Mouse (Mus musculus) ovary, adult 2 months (tissue): Measurements from ENCODE around the gene Mrps12. TPM values are rescaled to one million over a fixed set of nuclear protein-coding genes. Genes with fewer than 3 reads are reported as not detected.

Experiments
- polyA plus RNA-seq: library from polyadenylated mRNA; depleted of rRNA; stranded (reverse); fragments of >200 nt; gene quantifications from 2 replicates; pipeline ENCODE4 v1.2.3, GENCODE M21; 2012; rRNA removed

Gene Mrps12
- 105 and 112 TPM in 2 replicates for polyA plus RNA-seq

GRCm38 (mm10) chr7:28741709-28742438, at the start of gene Mrps12, which contains the start of gene Sars2:
TSS of gene Mrps12 (minus strand) at chr7:28741820.
TSS of gene Sars2 (plus strand) at chr7:28741992.

GRCm38 (mm10) chr7:28788307-28789195, 46.9 kb upstream of the Mrps12 start, which contains the start of gene Rinl:
TSS of gene Rinl (plus strand) at chr7:28788969.

GRCm38 (mm10) chr7:28767462-28767965, 25.9 kb upstream of the Mrps12 start, which contains the start of gene Nfkbib:
TSS of gene Nfkbib (minus strand) at chr7:28767512.

GRCm38 (mm10) chr7:28766173-28766879, 24.7 kb upstream of the Mrps12 start, which contains the start of gene Sirt2:
TSS of gene Sirt2 (plus strand) at chr7:28766735.

GRCm38 (mm10) chr7:28756079-28756478, 14.5 kb upstream of the Mrps12 start, which contains the start of gene Ccer2:
TSS of gene Ccer2 (plus strand) at chr7:28756174.

GRCm38 (mm10) chr7:28716590-28717281, 24.9 kb downstream of the Mrps12 start, which contains the start of gene Fbxo17:
TSS of gene Fbxo17 (plus strand) at chr7:28716804.

GRCm38 (mm10) chr7:28692545-28693320, 48.9 kb downstream of the Mrps12 start, which contains the start of gene Fbxo27:
TSS of gene Fbxo27 (plus strand) at chr7:28692849.

Other genes with a start within 250 kb of the Mrps12 start
- not detected in 2 replicates for gene Ifnl2, start 231.4 kb downstream of the Mrps12 start, polyA plus RNA-seq
- gene Ifnl3, start 219.0 kb downstream of the Mrps12 start, polyA plus RNA-seq, result not detected in 2 replicates
- 0.73 and 4.9 TPM in 2 replicates for gene Sycn, start 200.9 kb downstream of the Mrps12 start, polyA plus RNA-seq
- 0.08 TPM in 1 of 2 replicates, not detected in the other for gene Nccrp1, start 194.6 kb downstream of the Mrps12 start, polyA plus RNA-seq
- 155 and 181 TPM in 2 replicates for gene Samd4b, start 143.7 kb downstream of the Mrps12 start, polyA plus RNA-seq
- gene Pak4, start 143.6 kb downstream of the Mrps12 start, polyA plus RNA-seq, result 63.5 and 68.3 TPM in 2 replicates
- gene Acp7, start 110.5 kb downstream of the Mrps12 start, polyA plus RNA-seq, result 1.6 and 1.8 TPM in 2 replicates
- 29.2 and 37.0 TPM in 2 replicates for gene Fbxo27, start 49.0 kb downstream of the Mrps12 start, polyA plus RNA-seq
- 18.7 and 28.0 TPM in 2 replicates for gene Fbxo17, start 25.0 kb downstream of the Mrps12 start, polyA plus RNA-seq
- gene Sars2, start 172 bp upstream of the Mrps12 start, polyA plus RNA-seq, result 25.8 and 31.4 TPM in 2 replicates
- gene Ccer2, start 14.4 kb upstream of the Mrps12 start, polyA plus RNA-seq, result not detected in 2 replicates
- gene Sirt2, start 24.9 kb upstream of the Mrps12 start, polyA plus RNA-seq, result 78.6 and 92.9 TPM in 2 replicates
- 56.1 and 60.3 TPM in 2 replicates for gene Nfkbib, start 25.7 kb upstream of the Mrps12 start, polyA plus RNA-seq
- gene Rinl, start 47.1 kb upstream of the Mrps12 start, polyA plus RNA-seq, result 2.7 and 2.8 TPM in 2 replicates
- 204 and 341 TPM in 2 replicates for gene Hnrnpl, start 66.7 kb upstream of the Mrps12 start, polyA plus RNA-seq
- gene Ech1, start 83.4 kb upstream of the Mrps12 start, polyA plus RNA-seq, result 442 and 460 TPM in 2 replicates
- gene Lgals4, start 92.0 kb upstream of the Mrps12 start, polyA plus RNA-seq, result 20.6 and 30.5 TPM in 2 replicates
- 46.3 and 60.8 TPM in 2 replicates for gene Lgals7, start 122.0 kb upstream of the Mrps12 start, polyA plus RNA-seq
- 0.78 and 1.0 TPM in 2 replicates for gene Capn12, start 139.6 kb upstream of the Mrps12 start, polyA plus RNA-seq
- 365 and 372 TPM in 2 replicates for gene Actn4, start 220.5 kb upstream of the Mrps12 start, polyA plus RNA-seq
- gene Eif3k, start 240.0 kb upstream of the Mrps12 start, polyA plus RNA-seq, result 251 and 352 TPM in 2 replicates
- 5.6 and 5.7 TPM in 2 replicates for gene Map4k1, start 240.2 kb upstream of the Mrps12 start, polyA plus RNA-seq